Mouse (Mus musculus): Measurements from ENCODE around the gene Pkn1. TPM values are rescaled to one million over a fixed set of nuclear protein-coding genes. Genes with fewer than 3 reads are reported as not detected.

Pkn1 gene
- total RNA-seq, 2 experiments from 2014 or later = 30.6 to 33.7 TPM

- no peak for DNase-seq
- intact Hi-C loops (cut with DNase I) = no loop called here
Measured at GRCm38 (mm10) chr8:83619568-83620285, 79.3 kb downstream of the Pkn1 start.

- no peak for DNase-seq
- intact Hi-C loops (cut with DNase I) = no loop called here
Measured at GRCm38 (mm10) chr8:83618566-83618965, 80.4 kb downstream of the Pkn1 start.

- no peak for DNase-seq
- intact Hi-C loops (cut with DNase I) = no loop called here
Measured at GRCm38 (mm10) chr8:83617111-83617510, 81.9 kb downstream of the Pkn1 start.

- DNase-seq = no peak
- intact Hi-C loops (cut with DNase I) = no loop called here
Measured at GRCm38 (mm10) chr8:83616625-83617024, 82.4 kb downstream of the Pkn1 start.

Small RNAs within 50 kb of the gene (microRNA-seq; reads per million reads assigned to microRNA genes)
- gene Mir1668 = 0 reads per million in 2 experiments

Other genes with a start within 250 kb of the Pkn1 start
- 10 to 100 TPM; 46.5 to 46.8 TPM for gene Scoc, start 240.8 kb downstream of the Pkn1 start, total RNA-seq (2021)
- gene Olfr370, start 163.4 kb downstream of the Pkn1 start, total RNA-seq (2021) = not detected
- 100 to 1,000 TPM; 328 to 346 TPM for gene Ndufb7, start 132.5 kb downstream of the Pkn1 start, total RNA-seq (2021)
- gene Tecr, start 91.2 kb downstream of the Pkn1 start, total RNA-seq (2021) = 100 to 1,000 TPM; 431 to 564 TPM
- gene Dnajb1, start 91.0 kb downstream of the Pkn1 start, total RNA-seq (2021) = 1 to 10 TPM; 5.2 to 5.8 TPM
- 10 to 100 TPM; 16.7 to 17.8 TPM for gene Gipc1, start 46.5 kb downstream of the Pkn1 start, total RNA-seq (2021)
- gene Ptger1, start 32.5 kb downstream of the Pkn1 start, total RNA-seq (2021) = under 1 TPM; 0.10 to 0.12 TPM
- 10 to 100 TPM; 11.3 to 12.0 TPM for gene Ddx39, start 16.0 kb upstream of the Pkn1 start, total RNA-seq (2021)
- gene Adgre5, start 42.1 kb upstream of the Pkn1 start, total RNA-seq (2021) = 10 to 100 TPM; 21.9 to 22.5 TPM
- 10 to 100 TPM; 20.8 to 26.0 TPM for gene Adgrl1, start 200.9 kb upstream of the Pkn1 start, total RNA-seq (2021)

Measured in gastrocnemius, postnatal 36 days (tissue).